Mouse (Mus musculus): Measurements from ENCODE around the gene Nr2f2.

GRCm38 (mm10) chr7:70380246-70380645 is 13.7 kb upstream of the Nr2f2 start:
- TF ChIP-seq CTCF (IDR thresholded peaks at IDR 0.05; ENCODE audit: control insufficient read depth, insufficient read depth, insufficient read length) (no peak), CEBPB (IDR thresholded peaks at IDR 0.05; ENCODE audit: low read depth) (no peak)

All from C2C12 (cell line).